Mouse (Mus musculus) neural tube, embryonic 11.5 days (tissue): ENCODE data around the gene Mtm1. TPM values are rescaled to one million over a fixed set of nuclear protein-coding genes. Genes with fewer than 3 reads are reported as not detected.

Source experiments
- ATAC-seq: fragments of 200-750 bp; cut with Nextera tagmentation; 2 replicates; pipeline ENCODE4 v1.8.0; 2017; ENCODE audit warnings: moderate number of reproducible peaks, mild to moderate bottlenecking, moderate TSS enrichment, moderate library complexity; ENCODE audit not compliant: insufficient read depth, low FRiP score, low TSS enrichment
- DNase-seq: peaks from one replicate; pipeline ENCODE4 v3.0.0-alpha.2; 2015; ENCODE audit warnings: low spot score
- H3K27ac ChIP-seq: fragments of 300-500 bp; sonication (generic); 2 replicates; pipeline ENCODE4 v1.5.1; 2014; ENCODE audit warnings: low read depth, mild to moderate bottlenecking, low read length
- H3K27me3 ChIP-seq: fragments of 300-500 bp; sonication (generic); 2 replicates; pipeline ENCODE4 v1.6.1; 2014; ENCODE audit warnings: mild to moderate bottlenecking, low read length, mixed read lengths; ENCODE audit not compliant: control insufficient read depth, insufficient read depth
- H3K36me3 ChIP-seq: fragments of 300-500 bp; sonication (generic); 2 replicates; pipeline ENCODE4 v1.6.1; 2014; ENCODE audit warnings: mild to moderate bottlenecking, low read length, moderate library complexity, mixed read lengths; ENCODE audit not compliant: control insufficient read depth, insufficient read depth
- H3K4me1 ChIP-seq: fragments of 300-500 bp; sonication (generic); 2 replicates; pipeline ENCODE4 v1.6.1; 2014; ENCODE audit warnings: low read length, mixed read lengths; ENCODE audit not compliant: control insufficient read depth, insufficient read depth
- H3K4me2 ChIP-seq: fragments of 300-500 bp; sonication (generic); 2 replicates; pipeline ENCODE4 v1.6.1; 2014; ENCODE audit warnings: low read depth, mild to moderate bottlenecking, moderate library complexity
- H3K4me3 ChIP-seq: fragments of 300-500 bp; sonication (generic); 2 replicates; pipeline ENCODE4 v1.5.1; 2014; ENCODE audit warnings: low read depth, low read length
- H3K9ac ChIP-seq: fragments of 300-500 bp; sonication (generic); 2 replicates; pipeline ENCODE4 v1.6.1; 2014; ENCODE audit warnings: mild to moderate bottlenecking, low read length
- H3K9me3 ChIP-seq: fragments of 300-500 bp; sonication (generic); 2 replicates; pipeline ENCODE4 v1.6.1; 2016; ENCODE audit warnings: low read length; ENCODE audit not compliant: control insufficient read depth
- WGBS: fragments of 180-500 bp; shearing (Covaris S2); extraction: QIAGEN DNeasy Blood & Tissue Kit; methylation state at CpG from one replicate; pipeline ENCODE4 v1.1.7; 2014; 5-methylcytosine and 5-hydroxymethylcytosine counted together
- polyA plus RNA-seq: library from polyadenylated mRNA; unstranded; fragments of >200 nt; fragmentation: Nextera tagmentation; extraction: Ambion mirVana; gene quantifications from 2 replicates; pipeline ENCODE4 v1.2.1, GENCODE M21; 2014

Mtm1 gene
- polyA plus RNA-seq, 1 experiment from 2014 or later = 5.1 TPM

DNA sequence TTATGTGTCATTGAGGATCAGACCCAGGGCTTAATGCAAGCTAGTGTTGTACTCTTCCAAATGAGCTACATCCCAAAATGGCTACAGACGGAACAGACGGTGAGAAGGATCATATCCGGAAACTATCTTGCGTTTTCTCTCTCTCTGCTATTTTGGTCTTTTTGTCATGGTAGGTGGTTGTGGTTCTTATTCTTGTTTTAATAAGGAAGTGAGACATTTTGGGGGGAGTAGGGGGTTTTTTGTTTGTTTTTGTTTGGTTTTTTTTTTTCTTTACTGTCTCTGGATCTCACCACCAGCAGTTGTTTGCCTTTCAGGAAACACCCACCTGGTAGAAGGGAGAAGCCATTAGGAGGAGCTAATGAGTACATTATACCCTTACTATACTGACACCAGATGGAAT, 50.3 kb downstream of the Mtm1 start:
- no peak for ATAC-seq
- Histone ChIP-seq H3K4me1 (no peaks in the 10 kb centered on the region), H3K9me3 (no peaks in the 10 kb centered on the region), H3K9ac (no peak overlapping the region), H3K36me3 (no peaks in the 10 kb centered on the region), H3K4me3 (no peak overlapping the region), H3K27ac (no peak overlapping the region), H3K4me2 (no peak overlapping the region), H3K27me3 (no peaks in the 10 kb centered on the region)
- DNase-seq = no peak
- 97% methylated on average over 4 of the region's 4 CpGs for WGBS

DNA sequence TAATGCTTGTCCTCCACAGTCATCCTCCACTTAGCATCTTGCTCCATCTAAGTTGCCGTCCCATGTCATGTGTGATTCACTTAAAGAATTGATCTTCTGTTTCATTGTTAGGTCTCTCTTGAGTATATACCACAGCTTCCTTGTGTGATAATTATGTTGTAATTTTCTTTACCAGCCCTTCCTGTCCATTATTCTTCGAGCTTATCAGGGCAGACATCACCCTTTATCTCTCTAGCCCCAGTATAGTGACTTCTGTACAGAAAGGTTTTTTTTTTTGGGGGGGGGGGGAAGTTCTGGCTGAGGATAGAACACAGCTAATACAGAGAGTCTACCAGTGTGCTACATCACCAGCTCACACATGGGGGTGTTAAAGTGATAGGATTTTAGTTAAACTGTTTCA, 53.7 kb downstream of the Mtm1 start:
- 81% methylated on average over 2 of the region's 2 CpGs for WGBS
- Histone ChIP-seq H3K27me3 (no peaks in the 10 kb centered on the region), H3K9me3 (no peaks in the 10 kb centered on the region), H3K4me3 (no peak overlapping the region), H3K9ac (no peak overlapping the region), H3K36me3 (no peaks in the 10 kb centered on the region), H3K4me2 (no peak overlapping the region), H3K4me1 (no peaks in the 10 kb centered on the region), H3K27ac (no peak overlapping the region)
- ATAC-seq (no peak), DNase-seq (no peak)

DNA sequence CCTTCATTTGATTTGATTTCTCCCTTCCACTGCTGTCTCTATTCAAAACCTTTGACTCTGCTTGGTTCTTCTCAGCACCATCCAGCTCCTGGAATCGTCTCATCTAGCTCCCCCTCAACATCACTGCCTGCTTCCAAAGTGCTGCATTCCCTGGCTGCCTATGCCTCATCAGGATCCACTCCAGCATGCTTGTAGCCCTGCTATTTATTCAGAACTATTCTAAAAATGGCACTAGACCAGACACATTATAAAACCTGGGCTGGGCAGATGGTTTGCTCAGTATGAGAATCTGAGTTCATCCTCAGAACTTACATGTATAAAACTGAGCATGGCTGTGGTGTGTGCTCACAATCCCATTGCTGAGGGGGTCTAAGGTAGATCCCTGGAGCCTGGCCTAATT, 58.4 kb downstream of the Mtm1 start:
- no peak overlapping the region for H3K4me3 ChIP-seq
- 95% methylated on average over 1 of the region's 1 CpGs for WGBS
- DNase-seq = no peak
- H3K36me3 ChIP-seq = no peaks in the 10 kb centered on the region
- H3K27me3 ChIP-seq = no peaks in the 10 kb centered on the region
- no peaks in the 10 kb centered on the region for H3K9me3 ChIP-seq
- no peak overlapping the region for H3K27ac ChIP-seq
- H3K4me1 ChIP-seq = no peaks in the 10 kb centered on the region
- ATAC-seq = no peak
- no peak overlapping the region for H3K4me2 ChIP-seq
- no peak overlapping the region for H3K9ac ChIP-seq

DNA sequence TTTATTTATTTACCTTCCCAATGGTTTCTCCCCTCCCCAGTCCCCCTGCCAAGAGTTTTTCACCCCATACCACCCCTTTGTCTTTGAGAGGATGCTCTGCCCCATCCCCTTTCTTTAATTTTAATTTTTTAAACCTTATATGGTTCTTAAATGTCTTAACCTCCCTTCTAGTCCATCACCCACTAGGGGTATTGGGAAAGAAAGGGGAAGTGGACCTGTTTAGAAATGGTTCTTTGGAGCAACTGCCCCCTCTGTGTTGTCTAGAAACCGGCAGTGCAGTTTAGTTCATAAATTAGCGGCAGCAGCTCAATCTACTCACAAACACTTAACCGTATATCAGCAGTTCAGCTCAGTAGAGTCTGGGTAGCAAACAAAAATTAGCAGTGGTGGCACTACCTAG, 63.6 kb downstream of the Mtm1 start:
- Histone ChIP-seq H3K4me3 (no peak overlapping the region), H3K9me3 (no peaks in the 10 kb centered on the region), H3K4me2 (no peak overlapping the region), H3K36me3 (no peaks in the 10 kb centered on the region), H3K27ac (no peak overlapping the region), H3K9ac (no peak overlapping the region), H3K4me1 (no peaks in the 10 kb centered on the region), H3K27me3 (no peaks in the 10 kb centered on the region)
- no peak for DNase-seq
- WGBS = 84% methylated on average over 3 of the region's 3 CpGs
- ATAC-seq = no peak

GRCm38 (mm10) chrX:71285473-71285872, 74.9 kb downstream of the Mtm1 start:
- Histone ChIP-seq H3K27ac (no peak overlapping the region), H3K9me3 (no peaks in the 10 kb centered on the region), H3K4me2 (no peak overlapping the region), H3K4me1 (no peaks in the 10 kb centered on the region), H3K36me3 (no peaks in the 10 kb centered on the region), H3K9ac (no peak overlapping the region), H3K4me3 (no peak overlapping the region), H3K27me3 (no peaks in the 10 kb centered on the region)
- DNase-seq (no peak), ATAC-seq (no peak)
- 91% methylated on average over 3 of the region's 3 CpGs for WGBS

DNA sequence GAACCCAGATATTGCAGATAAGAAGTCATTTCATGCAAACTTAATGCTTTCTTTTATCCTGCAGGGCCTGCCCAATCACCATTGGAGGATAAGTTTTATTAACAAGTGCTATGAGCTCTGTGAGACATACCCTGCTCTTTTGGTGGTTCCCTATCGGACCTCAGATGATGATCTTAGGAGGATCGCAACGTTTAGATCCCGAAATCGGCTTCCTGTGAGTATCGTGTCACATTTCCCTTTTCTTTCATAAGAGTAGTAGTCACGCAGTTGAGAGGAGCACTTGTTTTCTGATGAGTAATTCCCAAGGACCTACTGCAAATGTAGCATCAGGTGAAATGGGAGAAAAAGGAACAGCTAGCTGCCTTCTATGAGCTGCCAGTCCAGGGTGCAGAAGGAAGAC, 76.5 kb downstream of the Mtm1 start:
- Histone ChIP-seq H3K9me3 (no peaks in the 10 kb centered on the region), H3K9ac (no peak overlapping the region), H3K4me1 (no peaks in the 10 kb centered on the region), H3K4me2 (no peak overlapping the region), H3K4me3 (no peak overlapping the region), H3K27me3 (no peaks in the 10 kb centered on the region), H3K27ac (no peak overlapping the region), H3K36me3 (no peaks in the 10 kb centered on the region)
- DNase-seq (no peak), ATAC-seq (no peak)
- 87% methylated on average over 7 of the region's 7 CpGs for WGBS

DNA sequence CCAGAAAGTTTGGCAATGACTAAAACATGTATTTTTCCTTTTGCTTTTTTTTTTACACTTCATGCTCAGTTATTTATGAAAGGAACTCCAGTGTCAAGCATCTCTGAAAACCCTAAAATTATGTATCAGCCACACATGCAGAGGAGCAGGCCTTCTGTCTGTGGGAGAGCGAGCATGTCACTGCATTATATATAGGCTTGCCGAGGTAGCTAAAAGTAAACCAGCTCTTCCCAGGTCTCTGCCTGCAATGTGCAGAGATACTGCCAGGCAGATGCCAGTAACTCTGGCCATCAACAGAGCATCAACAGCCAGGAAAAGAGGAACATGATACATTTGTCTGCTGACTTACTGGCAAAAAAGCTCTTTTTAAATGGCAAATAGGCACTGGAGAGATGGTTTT, 83.6 kb downstream of the Mtm1 start:
- H3K27me3 ChIP-seq = no peaks in the 10 kb centered on the region
- WGBS = 77% methylated on average over 2 of the region's 2 CpGs
- no peak for DNase-seq

GRCm38 (mm10) chrX:71296005-71296404, 85.4 kb downstream of the Mtm1 start:
- no peaks in the 10 kb centered on the region for H3K36me3 ChIP-seq
- ATAC-seq (no peak), DNase-seq (no peak)

More for the DNA sequence above, 83.6 kb downstream of the Mtm1 start:
- Histone ChIP-seq H3K36me3 (no peaks in the 10 kb centered on the region), H3K4me2 (no peak overlapping the region), H3K4me1 (no peaks in the 10 kb centered on the region), H3K27ac (no peak overlapping the region), H3K9me3 (no peaks in the 10 kb centered on the region), H3K4me3 (no peak overlapping the region), H3K9ac (no peak overlapping the region)
- ATAC-seq = no peak

DNA sequence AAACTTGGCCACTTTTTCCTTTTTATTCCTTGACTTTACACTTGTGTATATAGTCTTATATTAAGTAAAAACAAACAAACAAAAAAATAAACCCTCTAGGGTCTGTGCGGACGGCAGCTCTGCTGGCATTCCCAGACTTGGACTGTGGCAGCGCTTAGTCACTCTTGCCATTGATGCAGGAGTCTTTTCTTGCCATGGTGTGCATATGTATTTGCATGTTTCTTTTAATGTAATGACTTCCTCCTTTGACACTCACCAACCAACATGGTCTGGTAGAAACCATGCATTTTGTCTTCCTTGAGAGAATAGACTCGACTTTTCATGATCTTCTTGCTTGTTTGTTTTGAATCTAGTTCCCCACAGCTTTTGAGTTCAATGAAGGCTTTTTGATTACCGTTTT, 91.6 kb downstream of the Mtm1 start:
- H3K4me1 ChIP-seq = no peaks in the 10 kb centered on the region
- no peak overlapping the region for H3K4me2 ChIP-seq
- no peak overlapping the region for H3K4me3 ChIP-seq
- WGBS = 83% methylated on average over 5 of the region's 5 CpGs
- no peaks in the 10 kb centered on the region for H3K9me3 ChIP-seq
- H3K27ac ChIP-seq = no peak overlapping the region
- DNase-seq (no peak), ATAC-seq (no peak)
- no peaks in the 10 kb centered on the region for H3K36me3 ChIP-seq
- no peaks in the 10 kb centered on the region for H3K27me3 ChIP-seq
- no peak overlapping the region for H3K9ac ChIP-seq

More at GRCm38 (mm10) chrX:71296005-71296404, 85.4 kb downstream of the Mtm1 start:
- Histone ChIP-seq H3K27me3 (no peaks in the 10 kb centered on the region), H3K9me3 (no peaks in the 10 kb centered on the region), H3K27ac (no peak overlapping the region), H3K4me2 (no peak overlapping the region), H3K9ac (no peak overlapping the region), H3K4me1 (no peaks in the 10 kb centered on the region), H3K4me3 (no peak overlapping the region)
- WGBS = 87% methylated on average over 2 of the region's 2 CpGs
